Mouse (Mus musculus) heart, postnatal 14 days (tissue): ENCODE results near the gene B3gnt3. TPM values are rescaled to one million over a fixed set of nuclear protein-coding genes. Genes with fewer than 3 reads are reported as not detected.
"Not testable (repeated sequence)": the region's sequence is repeated elsewhere in the genome, so short reads cannot be mapped to it uniquely, and the experiment has no call there.

Source experiments
- DNase-seq, 2 experiments: peaks; one replicate each; pipeline ENCODE4 v3.0.0; 2021 to 2022
- intact Hi-C: fragments of 180-260 bp; cut with DNase I; formaldehyde crosslinking; loops from one replicate; pipeline ENCODE4 v1.15.1; 2025
- total RNA-seq, 2 experiments: library from RNA; stranded (reverse); gene quantifications; 2 replicates each; pipeline ENCODE4 v1.2.3; 2021

The B3gnt3 gene
- total RNA-seq, 2 experiments from 2014 or later = 9.4 to 11.4 TPM

- intact Hi-C loops = no loop called here
- DNase-seq = no peak
Observed at GRCm38 (mm10) chr8:71716561-71717053, 15.0 kb upstream of the B3gnt3 start.

DNA sequence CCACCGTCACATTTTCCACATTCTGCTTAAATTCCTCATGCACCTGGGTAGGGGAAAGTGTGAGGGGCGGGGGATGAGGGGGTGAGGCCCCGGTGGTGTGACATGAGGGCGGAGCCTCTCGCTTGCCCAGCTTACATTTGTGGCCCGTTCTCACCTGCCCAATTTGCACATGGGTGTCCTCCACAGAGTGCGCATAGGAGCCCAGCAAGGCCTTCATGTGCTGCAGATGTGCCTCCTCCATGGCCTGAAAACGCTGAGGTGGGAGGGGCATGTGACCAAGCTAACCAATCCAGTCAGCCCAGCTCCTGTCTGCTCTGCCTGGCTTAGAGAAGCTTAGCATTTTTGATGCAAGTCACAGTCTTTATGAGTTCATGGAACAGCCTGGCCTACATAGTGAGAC, 13.9 kb upstream of the B3gnt3 start:
- intact Hi-C loops = no loop called here
- no peak for DNase-seq

GRCm38 (mm10) chr8:71711574-71711973, 10.0 kb upstream of the B3gnt3 start:
- DNase-seq = no peak
- intact Hi-C loops = no loop called here

DNA sequence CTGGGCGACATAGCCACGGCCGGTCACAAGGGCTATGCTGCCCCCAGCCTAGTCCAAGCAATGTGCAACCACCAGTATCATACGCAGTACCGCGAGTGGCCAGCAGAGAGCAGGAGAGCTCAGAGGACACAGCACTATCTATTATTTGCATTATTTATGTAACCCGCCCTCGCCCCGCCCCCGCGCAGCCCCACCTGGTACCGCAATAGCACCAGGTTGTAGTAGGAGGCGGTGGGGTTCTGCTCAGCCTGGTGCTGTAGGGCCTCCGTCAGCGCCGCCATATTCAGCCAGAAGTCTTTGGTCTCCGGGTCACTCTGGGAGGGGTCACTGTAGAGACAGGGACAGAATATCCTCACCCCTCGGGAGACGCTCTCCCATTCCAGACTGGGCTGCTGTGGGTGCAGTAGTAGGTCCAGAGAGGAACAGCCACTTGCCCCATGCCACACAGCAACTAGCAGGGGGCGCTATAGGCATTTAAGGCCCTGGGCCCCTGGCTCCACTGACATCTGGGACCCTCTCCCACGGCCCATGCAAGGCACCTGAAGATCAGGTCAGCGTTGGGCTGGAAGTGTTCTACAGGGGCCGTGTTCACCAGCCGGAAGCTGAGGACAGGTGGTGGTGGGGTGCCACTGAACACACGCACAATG, 8.3 kb upstream of the B3gnt3 start:
- peak; percentile 75 to 86 for DNase-seq
- intact Hi-C loops = loop anchor here (2.0 kb wide), 1 partner anchor 21 kb away; no protein-coding TSS in a partner anchor

DNA sequence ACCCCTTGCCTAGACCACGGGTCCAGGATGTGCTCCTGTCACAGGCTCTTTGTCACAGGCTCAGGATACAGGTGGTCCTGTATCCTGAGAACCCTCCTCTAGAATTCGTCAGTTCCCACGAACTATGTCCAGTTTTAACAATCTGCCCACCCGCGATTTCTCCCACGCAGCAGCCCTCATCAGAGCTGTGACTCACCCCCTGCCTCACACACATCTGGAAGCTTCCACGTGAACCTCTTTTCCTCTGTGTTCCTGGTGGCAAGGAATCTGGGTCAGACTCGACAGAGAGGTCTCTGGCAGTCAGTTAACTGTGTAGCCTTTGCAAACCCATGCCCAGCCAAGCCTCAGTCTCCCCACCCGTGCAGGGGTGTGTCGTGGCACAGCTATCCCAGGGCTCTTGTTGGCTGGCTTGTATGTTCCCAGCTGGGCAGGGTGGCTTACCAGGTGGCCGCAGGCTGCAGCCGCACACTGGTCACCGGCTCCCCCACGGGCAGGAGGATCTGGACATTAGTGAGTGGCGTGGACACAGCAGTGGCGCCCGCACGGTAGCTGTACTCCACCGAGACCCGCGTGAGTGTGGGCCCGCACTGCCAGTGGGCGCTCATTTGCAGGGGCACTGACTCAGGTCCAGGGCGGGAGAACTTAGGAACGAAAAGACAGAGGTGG, 7.7 kb upstream of the B3gnt3 start:
- intact Hi-C loops = loop anchor here (2.0 kb wide), 1 partner anchor 22 kb away; no protein-coding TSS in a partner anchor
- DNase-seq = no peak

DNA sequence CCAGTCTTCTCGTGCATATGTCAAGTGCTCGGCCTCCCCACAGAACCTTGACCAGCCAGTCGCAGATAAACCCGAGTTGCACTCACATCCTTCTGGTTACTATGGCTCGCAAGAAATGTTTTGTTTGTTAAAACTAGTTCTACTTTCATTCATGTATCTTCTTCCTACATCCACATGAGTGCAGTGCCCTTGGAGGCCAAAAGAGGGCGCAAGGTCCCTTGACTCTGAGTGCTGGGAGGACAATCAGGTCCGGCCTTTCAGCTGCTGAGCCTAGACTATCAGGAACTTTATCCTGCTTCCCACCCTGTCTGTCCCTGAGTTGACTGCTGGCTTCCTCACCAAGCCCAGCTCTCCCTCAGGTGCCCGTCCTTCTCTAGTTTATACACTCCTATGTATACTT, 6.3 kb upstream of the B3gnt3 start:
- peak; percentile 47 to 56 for DNase-seq
- intact Hi-C loops = loop anchor here (2.0 kb wide), 1 partner anchor 23 kb away; no protein-coding TSS in a partner anchor

DNA sequence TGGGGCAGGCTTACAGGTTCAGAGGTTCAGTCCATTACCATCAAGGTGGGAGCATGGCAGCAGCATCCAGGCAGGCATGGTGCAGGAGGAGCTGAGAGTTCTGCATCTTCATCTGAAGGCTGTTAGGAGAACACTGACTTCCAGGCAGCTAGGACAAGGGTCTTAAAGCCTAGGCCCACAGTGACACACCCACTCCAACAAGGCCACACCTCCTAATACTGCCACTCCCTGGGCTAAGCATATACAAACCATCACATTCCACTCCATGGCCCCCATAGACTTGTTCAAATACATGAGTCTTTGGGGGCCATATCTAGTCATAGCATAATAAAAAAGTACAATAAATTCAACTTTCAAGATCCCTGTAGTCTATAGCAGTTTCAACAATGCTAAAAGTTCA, 1.8 kb upstream of the B3gnt3 start:
- intact Hi-C loops = not testable (repeated sequence)

DNA sequence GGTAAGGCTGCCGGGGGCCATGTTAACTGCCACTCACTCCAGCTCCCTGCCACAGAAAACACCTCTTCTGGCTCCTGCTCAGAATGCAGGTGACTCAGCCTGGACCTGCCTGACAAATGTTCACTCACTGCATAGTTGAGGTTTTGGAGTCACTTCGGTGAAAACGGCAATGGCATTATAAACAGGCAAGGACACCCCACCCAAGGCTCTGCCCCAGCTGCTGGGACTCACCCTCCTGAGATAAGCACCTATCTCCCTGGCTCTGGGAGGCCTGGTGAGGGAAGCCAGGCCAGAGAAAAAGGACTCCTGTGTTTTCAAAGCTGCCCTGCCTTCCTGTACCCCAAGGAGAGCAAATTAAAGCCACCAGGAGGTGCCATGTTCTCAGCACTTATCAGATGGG, 1.3 kb upstream of the B3gnt3 start:
- no peak for DNase-seq
- intact Hi-C loops = no loop called here

More for the DNA sequence above, 1.8 kb upstream of the B3gnt3 start:
- not testable (repeated sequence) for DNase-seq

DNA sequence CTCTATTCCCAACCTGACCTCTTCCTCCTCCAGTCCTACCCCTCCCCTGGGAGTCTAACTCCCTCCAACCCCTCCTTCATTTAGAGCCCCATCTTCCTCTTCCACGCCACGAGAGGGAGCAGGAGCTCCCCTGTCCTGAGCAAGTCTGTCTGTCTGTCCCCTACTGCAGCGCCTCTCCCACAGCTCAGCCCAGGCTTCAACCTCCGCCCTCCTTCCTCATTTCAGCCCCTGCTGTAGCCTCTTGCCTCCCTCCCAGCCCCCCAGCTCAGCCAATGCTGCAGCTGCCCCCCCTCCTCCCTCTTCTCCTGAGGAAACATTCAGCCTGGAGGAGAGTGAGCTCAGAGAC, 471 bp upstream of the B3gnt3 start:
- intact Hi-C loops = no loop called here
- no peak for DNase-seq

DNA sequence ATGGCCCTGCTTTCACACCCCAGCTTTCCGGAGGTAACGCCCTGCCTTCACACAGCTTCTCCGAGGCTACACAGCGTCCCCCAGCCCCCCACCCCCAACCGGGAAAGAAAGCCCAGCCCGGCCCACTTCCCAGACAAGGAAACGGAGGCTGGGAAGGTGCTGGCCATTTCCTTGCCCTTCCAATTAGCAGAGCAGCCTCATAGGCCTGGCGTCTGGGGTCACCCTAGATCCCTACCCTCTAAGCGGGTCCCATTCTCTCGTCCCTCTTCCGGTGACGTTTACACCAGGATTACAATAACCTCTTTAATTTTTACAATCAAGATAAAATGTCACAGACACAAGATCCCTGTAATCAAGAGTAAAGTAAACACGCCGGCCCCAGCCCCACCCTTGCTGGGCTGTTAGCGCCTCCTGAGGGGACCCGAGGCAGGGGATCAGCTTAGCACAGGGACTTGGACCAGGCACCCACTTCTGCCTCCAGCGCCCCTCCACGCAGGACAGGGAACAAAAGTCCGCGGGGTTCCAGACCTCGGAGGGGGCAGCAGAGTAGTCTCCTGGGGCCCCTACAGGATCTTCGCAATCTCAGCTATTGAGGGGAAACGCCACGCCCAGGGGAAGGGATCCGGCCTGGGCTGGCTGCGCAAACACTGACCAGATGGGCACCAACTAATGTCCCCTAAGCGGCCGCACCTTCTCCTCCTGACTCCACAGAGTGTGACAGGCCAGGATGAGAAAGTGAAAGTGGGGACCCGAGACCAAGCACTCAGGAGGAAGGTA, 908 bp downstream of the B3gnt3 start:
- intact Hi-C loops = no loop called here

GRCm38 (mm10) chr8:71695456-71695855, 6.1 kb downstream of the B3gnt3 start:
- intact Hi-C loops = not testable (repeated sequence)

More for the DNA sequence above, 908 bp downstream of the B3gnt3 start:
- peak in 1 of 2 experiments; percentile 52 for DNase-seq

DNA sequence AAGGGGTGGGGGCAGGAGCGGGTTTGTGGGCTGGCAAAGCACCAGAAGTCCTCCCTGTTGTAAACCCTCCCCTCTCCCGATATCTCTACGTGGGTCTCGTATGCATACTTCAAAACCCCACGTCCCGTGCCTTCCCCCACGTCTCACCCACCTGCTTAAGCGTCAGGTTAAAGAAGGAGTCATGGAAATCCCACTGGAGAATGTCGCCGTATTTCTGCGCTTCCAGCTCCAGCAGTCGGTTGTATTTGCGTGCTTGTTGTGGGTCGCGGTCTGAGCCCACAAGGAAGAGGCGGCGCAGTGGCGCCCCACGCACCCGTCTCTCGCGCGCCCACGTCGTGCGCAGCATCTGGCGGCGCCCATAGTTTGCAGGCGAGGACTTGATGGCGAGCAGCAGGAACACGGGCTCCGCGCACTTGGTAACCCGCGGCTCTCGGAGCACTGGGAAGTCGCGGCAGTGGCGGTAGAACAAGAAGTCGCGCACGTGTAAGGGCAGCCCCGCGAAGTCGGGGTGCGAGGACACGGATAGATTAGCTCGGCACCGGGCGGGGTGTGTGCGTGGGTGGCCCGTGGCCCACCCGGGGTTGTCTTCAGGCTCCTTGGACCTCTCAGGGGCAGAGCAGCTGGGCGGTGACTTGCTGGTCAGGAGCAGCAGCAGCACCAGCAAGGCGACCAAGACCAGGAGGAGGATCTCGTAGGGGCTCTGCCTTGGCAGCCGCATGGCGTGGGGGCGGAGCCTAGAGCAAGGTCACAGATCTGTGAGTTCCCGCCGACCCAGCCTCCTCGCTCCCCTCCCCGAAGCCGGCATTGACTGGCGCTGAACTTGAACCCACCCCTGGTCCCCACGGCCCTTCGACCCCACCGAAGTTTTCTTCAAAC, 8.2 kb downstream of the B3gnt3 start:
- no peak for DNase-seq
- intact Hi-C loops = no loop called here

More at GRCm38 (mm10) chr8:71695456-71695855, 6.1 kb downstream of the B3gnt3 start:
- not testable (repeated sequence) for DNase-seq

DNA sequence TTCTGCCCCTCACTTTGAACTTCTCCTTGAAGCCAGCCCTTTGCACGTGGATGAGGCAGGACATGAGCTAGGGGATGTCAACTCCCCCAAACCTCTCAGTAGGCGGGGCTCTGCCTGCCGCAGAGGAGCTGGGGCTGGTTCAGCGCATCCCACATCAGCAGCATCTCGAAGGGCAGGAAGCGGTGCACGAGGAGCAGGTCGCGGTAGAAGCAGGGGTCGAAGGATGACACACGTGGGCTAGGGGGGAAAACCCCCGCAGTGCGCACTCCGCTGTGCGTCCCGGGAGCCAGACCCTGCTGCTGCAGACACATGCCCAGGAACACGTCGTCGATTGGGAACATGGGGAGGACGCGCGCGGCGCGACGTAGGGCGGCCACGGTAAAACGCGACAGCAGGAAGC, 9.1 kb downstream of the B3gnt3 start:
- DNase-seq = no peak
- intact Hi-C loops = no loop called here

GRCm38 (mm10) chr8:71689028-71689427, 12.6 kb downstream of the B3gnt3 start, which contains the start of gene Insl3:
Insl3 (plus strand) TSS chr8:71689214.
- intact Hi-C loops = no loop called here
- DNase-seq = no peak

DNA sequence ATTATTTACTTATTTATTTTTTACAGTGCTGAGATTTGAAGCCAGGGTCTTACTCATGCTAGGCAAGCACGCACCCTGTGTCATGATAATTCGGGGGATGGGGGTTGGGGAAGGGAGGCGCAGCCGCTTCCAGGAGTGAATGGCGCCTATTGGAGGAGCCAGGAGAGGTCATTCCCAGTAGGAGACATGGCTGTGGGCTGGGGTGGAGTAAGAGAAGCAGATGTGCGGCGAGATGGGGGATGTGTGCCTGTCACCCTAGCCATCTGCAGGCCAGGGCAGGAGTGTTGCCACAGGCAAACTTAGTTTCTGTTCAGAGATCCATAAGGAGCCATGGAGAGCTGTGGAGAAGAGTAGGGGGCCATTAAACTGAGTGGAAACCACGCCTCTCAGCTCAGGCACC, 14.0 kb downstream of the B3gnt3 start:
- no peak for DNase-seq
- intact Hi-C loops = no loop called here

GRCm38 (mm10) chr8:71686143-71686734, 15.3 kb downstream of the B3gnt3 start:
- DNase-seq = no peak

GRCm38 (mm10) chr8:71685573-71685972, 16.0 kb downstream of the B3gnt3 start:
- DNase-seq = no peak
- intact Hi-C loops = no loop called here

More at GRCm38 (mm10) chr8:71686143-71686734, 15.3 kb downstream of the B3gnt3 start:
- intact Hi-C loops = no loop called here

DNA sequence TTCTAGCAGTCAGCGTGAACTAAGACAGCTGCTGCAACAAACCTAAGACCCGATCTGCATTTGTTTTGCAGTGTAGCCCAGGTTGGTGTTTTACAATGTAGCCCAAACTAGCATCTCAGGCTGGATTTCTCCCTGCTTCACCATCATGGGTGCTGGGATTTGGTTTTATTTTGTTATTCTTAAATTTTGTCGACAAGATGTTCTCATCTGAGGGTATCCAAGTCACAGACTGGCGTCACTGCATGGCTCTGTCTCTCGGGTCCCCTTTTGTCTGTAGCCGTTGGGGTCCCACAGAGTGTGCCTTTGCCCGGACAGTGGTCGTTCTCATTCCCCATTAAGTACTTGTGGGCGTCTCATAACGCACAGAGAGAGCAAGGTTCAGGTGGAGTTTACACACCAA, 16.9 kb downstream of the B3gnt3 start:
- DNase-seq = no peak
- intact Hi-C loops = no loop called here

DNA sequence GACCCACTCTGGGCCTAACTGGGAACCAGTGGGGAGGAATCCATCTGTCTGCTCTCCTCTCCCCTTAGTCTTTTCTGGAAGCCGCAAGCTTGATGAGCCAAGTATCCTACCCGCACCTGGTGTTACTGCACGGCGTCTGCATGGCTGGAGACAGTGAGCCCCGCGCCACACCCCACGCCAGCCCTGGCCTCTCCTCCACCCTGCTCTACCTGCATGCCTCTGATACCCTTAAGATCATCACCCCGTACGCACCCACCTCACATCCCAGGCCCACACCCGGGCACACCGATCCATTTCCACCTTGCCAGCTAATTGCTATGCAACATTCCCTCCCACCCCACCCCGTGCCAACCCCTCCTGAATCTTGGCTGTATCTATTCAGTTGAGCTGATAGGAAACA, 18.8 kb downstream of the B3gnt3 start:
- intact Hi-C loops = no loop called here
- DNase-seq = no peak
